Mouse (Mus musculus) midbrain, postnatal 0 days (tissue): ENCODE measurements at regions not wholly inside any gene's neighbourhood (a gene's known extent, or its start where the extent isn't known, plus 50 kb on each side); places are given as distances from the start of the nearest gene placed in this dataset.

Experiments
- ATAC-seq: fragments of 200-750 bp; cut with Nextera tagmentation; 2 replicates; pipeline ENCODE4 v1.8.0; 2017; ENCODE audit warnings: moderate number of reproducible peaks, mild to moderate bottlenecking, moderate TSS enrichment, moderate library complexity; ENCODE audit not compliant: low FRiP score
- DNase-seq: peaks from one replicate; pipeline ENCODE4 v3.0.0-alpha.2; 2015; ENCODE audit warnings: low spot score
- H3K27ac ChIP-seq: fragments of 300-500 bp; sonication (generic); 2 replicates; pipeline ENCODE4 v1.5.1; 2014; ENCODE audit warnings: low read depth, mild to moderate bottlenecking, low read length, mixed read lengths
- H3K27me3 ChIP-seq: fragments of 300-500 bp; sonication (generic); 2 replicates; pipeline ENCODE4 v1.6.1; 2014; ENCODE audit warnings: low read length, control low read depth, mixed read lengths; ENCODE audit not compliant: insufficient read depth
- H3K36me3 ChIP-seq: fragments of 300-500 bp; sonication (generic); 2 replicates; pipeline ENCODE4 v1.6.1; 2014; ENCODE audit warnings: low read length, control low read depth, mixed read lengths; ENCODE audit not compliant: insufficient read depth
- H3K4me1 ChIP-seq: fragments of 300-500 bp; sonication (generic); 2 replicates; pipeline ENCODE4 v1.6.1; 2014; ENCODE audit warnings: mild to moderate bottlenecking, control low read depth, antibody characterized with exemption, low read length, mixed read lengths; ENCODE audit not compliant: insufficient read depth
- H3K4me2 ChIP-seq: fragments of 300-500 bp; sonication (generic); 2 replicates; pipeline ENCODE4 v1.6.1; 2014; ENCODE audit warnings: low read depth, mild to moderate bottlenecking, low read length, mixed read lengths; ENCODE audit not compliant: poor library complexity, severe bottlenecking
- H3K4me3 ChIP-seq: fragments of 300-500 bp; sonication (generic); 2 replicates; pipeline ENCODE4 v1.5.1; 2014; ENCODE audit warnings: low read depth, mild to moderate bottlenecking, low read length, moderate library complexity
- H3K9ac ChIP-seq: fragments of 300-500 bp; sonication (generic); replicated peaks from 2 replicates; pipeline ENCODE4 v1.6.1; 2014; ENCODE audit warnings: mild to moderate bottlenecking, low read length, moderate library complexity, mixed read lengths; ENCODE audit not compliant: poor library complexity, severe bottlenecking
- H3K9me3 ChIP-seq: fragments of 300-500 bp; sonication (generic); 2 replicates; pipeline ENCODE4 v1.6.1; 2016; ENCODE audit warnings: low read length, control low read depth
- CTCF ChIP-seq: IDR thresholded peaks from 2 replicates; pipeline ENCODE4 v1.5.1; 2016; ENCODE audit warnings: antibody characterized with exemption, mild to moderate bottlenecking
- WGBS: fragments of 180-500 bp; shearing (Covaris S2); extraction: QIAGEN DNeasy Blood & Tissue Kit; methylation state at CpG from one replicate; pipeline ENCODE4 v1.1.7; 2014; 5-methylcytosine and 5-hydroxymethylcytosine counted together

GRCm38 (mm10) chr4:78666326-78666725, 454.6 kb upstream of the Ptprd start:
- no peaks in the 10 kb centered on the region for H3K4me1 ChIP-seq
- H3K4me2 ChIP-seq: no peak overlapping the region
- DNase-seq: no peak
- H3K4me3 ChIP-seq: no peak overlapping the region
- no peaks in the 10 kb centered on the region for H3K36me3 ChIP-seq
- no peak overlapping the region for H3K9ac ChIP-seq
- WGBS: 71% methylated on average over 1 of the region's 1 CpGs
- no peak for TF ChIP-seq CTCF
- no peaks in the 10 kb centered on the region for H3K27me3 ChIP-seq
- no peak overlapping the region for H3K27ac ChIP-seq
- H3K9me3 ChIP-seq: no peaks in the 10 kb centered on the region
- no peak for ATAC-seq

DNA sequence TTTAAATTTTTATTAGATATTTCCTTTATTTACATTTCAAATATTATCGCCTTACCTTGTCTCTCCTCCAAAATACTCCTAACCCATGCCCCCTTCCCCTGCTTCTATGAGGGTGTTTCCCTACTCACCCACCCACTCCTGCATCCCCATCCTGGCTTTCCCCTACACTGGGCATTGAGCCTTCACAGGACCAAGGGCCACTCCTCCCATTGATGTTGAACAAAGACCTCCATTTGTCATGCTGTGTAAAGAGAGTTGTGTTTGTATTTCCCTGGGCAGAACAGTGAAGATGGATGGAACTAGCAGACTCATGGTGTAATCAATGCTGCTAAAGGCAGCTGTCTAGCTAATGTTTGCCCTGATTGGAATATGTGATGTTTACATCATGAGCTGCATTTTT, 431.0 kb upstream of the Ptprd start:
- H3K4me3 ChIP-seq: no peak overlapping the region
- no peak overlapping the region for H3K27ac ChIP-seq
- no peak for TF ChIP-seq CTCF
- H3K4me2 ChIP-seq: no peak overlapping the region
- no peaks in the 10 kb centered on the region for H3K4me1 ChIP-seq
- H3K27me3 ChIP-seq: no peaks in the 10 kb centered on the region
- ATAC-seq (no peak), DNase-seq (no peak)
- H3K9ac ChIP-seq: no peak overlapping the region
- 91% methylated on average over 1 of the region's 1 CpGs for WGBS
- no peaks in the 10 kb centered on the region for H3K36me3 ChIP-seq
- no peaks in the 10 kb centered on the region for H3K9me3 ChIP-seq

GRCm38 (mm10) chr4:78606461-78606830, 394.7 kb upstream of the Ptprd start:
- Histone ChIP-seq H3K27ac (no peak overlapping the region), H3K4me2 (peak overlapping the region; percentile 53), H3K9ac (no peak overlapping the region; the same call in 1 of the 2 replicates), H3K4me1 (no peaks in the 10 kb centered on the region), H3K9me3 (no peaks in the 10 kb centered on the region), H3K4me3 (peak overlapping the region; percentile 38), H3K27me3 (no peaks in the 10 kb centered on the region), H3K36me3 (no peaks in the 10 kb centered on the region)
- ATAC-seq (peak; percentile 65; the same call in 1 of the 2 replicates), DNase-seq (peak; percentile 9)
- no peak for TF ChIP-seq CTCF
- WGBS: 14% methylated on average over 18 of the region's 18 CpGs

- TF ChIP-seq CTCF: no peak
- no peaks in the 10 kb centered on the region for H3K27me3 ChIP-seq
- no peak overlapping the region for H3K27ac ChIP-seq
- H3K36me3 ChIP-seq: no peaks in the 10 kb centered on the region
- H3K9ac ChIP-seq: no peak overlapping the region; the same call in 1 of the 2 replicates
- DNase-seq (no peak), ATAC-seq (no peak)
- peak overlapping the region; percentile 53 for H3K4me2 ChIP-seq
- peak overlapping the region; percentile 38 for H3K4me3 ChIP-seq
- H3K4me1 ChIP-seq: no peaks in the 10 kb centered on the region
- 75% methylated on average over 4 of the region's 4 CpGs for WGBS
- no peaks in the 10 kb centered on the region for H3K9me3 ChIP-seq
Measured at GRCm38 (mm10) chr4:78605763-78606460, 394.2 kb upstream of the Ptprd start.

- DNase-seq: no peak
- H3K36me3 ChIP-seq: no peaks in the 10 kb centered on the region
- no peaks in the 10 kb centered on the region for H3K27me3 ChIP-seq
- no peaks in the 10 kb centered on the region for H3K4me1 ChIP-seq
- no peaks in the 10 kb centered on the region for H3K9me3 ChIP-seq
- no peak overlapping the region for H3K27ac ChIP-seq
- 85% methylated on average over 2 of the region's 2 CpGs for WGBS
- no peak for ATAC-seq
- no peak overlapping the region for H3K9ac ChIP-seq
- no peak overlapping the region for H3K4me3 ChIP-seq
- TF ChIP-seq CTCF: no peak
- no peak overlapping the region for H3K4me2 ChIP-seq
Measured at GRCm38 (mm10) chr4:78581590-78581989, 369.8 kb upstream of the Ptprd start.

DNA sequence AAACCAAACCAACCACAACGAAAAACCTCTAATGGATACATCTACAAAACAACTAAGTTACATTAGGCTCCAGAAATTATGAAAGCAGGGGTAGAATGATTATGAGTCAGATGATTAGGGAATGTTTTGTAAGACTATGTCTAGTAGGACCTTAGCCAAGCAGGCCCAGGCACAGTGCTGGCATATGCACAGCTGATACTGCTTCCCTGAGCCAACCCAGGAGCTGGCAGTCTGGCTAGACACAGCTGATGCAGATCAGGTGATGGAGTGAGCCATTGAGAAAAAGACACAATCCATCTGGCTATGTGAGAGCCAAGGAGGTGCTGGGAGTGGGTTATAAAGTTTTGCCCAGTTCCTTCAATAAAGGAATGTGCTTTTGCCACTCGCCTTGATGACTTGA, 353.6 kb upstream of the Ptprd start:
- TF ChIP-seq CTCF: no peak
- Histone ChIP-seq H3K9me3 (no peaks in the 10 kb centered on the region), H3K36me3 (no peaks in the 10 kb centered on the region), H3K27ac (no peak overlapping the region), H3K4me3 (no peak overlapping the region), H3K9ac (no peak overlapping the region), H3K4me1 (no peaks in the 10 kb centered on the region), H3K4me2 (no peak overlapping the region), H3K27me3 (no peaks in the 10 kb centered on the region)
- ATAC-seq: no peak
- DNase-seq: no peak
- 87% methylated on average over 2 of the region's 2 CpGs for WGBS
